Mouse (Mus musculus) lung, adult 2 months (tissue): ENCODE data around the gene Tjp1.

Experiments
- CTCF ChIP-seq: fragments of 200-500 bp; IDR thresholded peaks from 2 replicates; pipeline ENCODE4 v1.5.1; 2011; ENCODE audit warnings: mild to moderate bottlenecking, low read length, control low read depth; ENCODE audit not compliant: insufficient read depth
- POLR2A ChIP-seq: fragments of 200-500 bp; IDR thresholded peaks from 2 replicates; pipeline ENCODE4 v1.6.1; 2011; ENCODE audit warnings: low read depth, mild to moderate bottlenecking, control low read depth, low read length, borderline replicate concordance; ENCODE audit errors: extremely low read depth

- TF ChIP-seq CTCF (no peak), POLR2A (no peak)
These were observed 90.7 kb downstream of the Tjp1 start for GRCm38 (mm10) chr7:65436921-65437320.
